Mouse (Mus musculus) left cerebral cortex, adult 6 months (tissue): ENCODE data around the gene Lgals7. TPM values are rescaled to one million over a fixed set of nuclear protein-coding genes. Genes with fewer than 3 reads are reported as not detected.

Experiments used
- long read RNA-seq, 2 experiments: library from polyadenylated mRNA; unstranded; transcript quantifications; one replicate each; pipeline ENCODE4 v2.0.0; 2019 to 2020
- polyA plus RNA-seq: library from polyadenylated mRNA; unstranded; fragments of <200 nt; fragmentation: Nextera tagmentation; gene quantifications from 2 replicates; pipeline ENCODE4 v1.2.3, GENCODE M21; 2021

Gene Lgals7
- 0.42 TPM in 1 of 2 replicates, not detected in the other for polyA plus RNA-seq
- long read RNA-seq, experiment 1: 0 reads
- long read RNA-seq, experiment 2, partial matches to known transcripts: 0 of 1 reads
- long read RNA-seq, experiment 2, other reads (novel, unspliced or antisense): 0 of 1 reads

DNA sequence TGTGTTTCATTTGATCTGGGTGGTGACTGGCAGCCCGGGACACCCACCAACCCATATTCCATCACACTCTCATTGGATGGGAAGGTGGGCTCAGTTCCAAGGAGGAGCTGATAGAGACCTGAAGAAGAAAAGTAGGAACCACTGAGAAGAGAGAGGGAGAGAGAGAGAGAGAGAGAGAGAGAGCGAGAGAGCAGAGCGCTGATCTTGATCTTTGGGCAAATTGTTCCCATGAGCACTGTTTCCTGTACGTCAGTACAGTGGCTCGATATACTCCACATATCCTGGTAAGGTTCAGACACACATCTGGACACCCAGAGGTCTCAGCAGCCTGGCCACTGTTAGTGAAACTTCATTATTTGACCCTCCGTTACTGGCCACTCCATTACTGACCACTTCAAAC lies at the start of gene Lgals7:
TSS of gene Lgals7 (plus strand) at position 314 of the 400 bp plus-strand sequence.

DNA sequence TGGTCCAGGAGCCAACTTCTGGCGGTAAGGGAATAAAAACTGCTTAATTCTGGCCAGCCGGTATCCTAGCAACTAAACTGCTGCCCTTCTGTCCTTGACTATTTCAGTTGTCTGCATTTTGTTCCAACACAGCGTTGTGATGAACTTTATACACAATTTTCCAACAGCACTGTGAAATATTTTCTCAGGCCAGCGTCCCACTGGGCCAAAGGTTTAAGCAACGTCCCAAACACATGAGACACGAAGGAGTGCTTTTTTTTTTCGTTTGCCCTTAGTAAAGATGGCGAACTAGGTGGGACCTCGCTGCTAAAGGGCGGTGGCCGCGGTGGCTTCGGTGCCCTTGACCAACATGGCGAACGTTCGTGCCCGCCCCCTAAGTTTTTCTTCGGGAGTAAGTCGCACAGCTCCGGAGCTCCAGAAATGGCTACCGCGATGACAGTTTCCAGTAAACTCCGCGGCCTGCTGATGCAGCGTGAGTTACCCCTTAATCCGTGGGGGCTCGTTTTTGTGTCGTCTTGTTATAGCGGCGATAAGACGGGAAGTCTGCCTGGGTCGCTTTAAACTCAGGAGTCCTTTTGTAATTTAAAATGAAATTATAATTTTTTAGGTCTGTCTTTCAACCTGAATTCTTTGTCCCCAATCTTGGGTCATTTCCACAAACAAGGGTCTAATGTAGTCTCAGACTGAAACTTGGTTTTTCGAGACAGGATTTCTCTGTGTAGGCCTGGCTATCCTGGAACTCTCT lies 38.5 kb upstream of the Lgals7 start, which contains the start of gene Ech1:
TSS of gene Ech1 (plus strand) at position 277 of the 745 bp plus-strand sequence.

DNA sequence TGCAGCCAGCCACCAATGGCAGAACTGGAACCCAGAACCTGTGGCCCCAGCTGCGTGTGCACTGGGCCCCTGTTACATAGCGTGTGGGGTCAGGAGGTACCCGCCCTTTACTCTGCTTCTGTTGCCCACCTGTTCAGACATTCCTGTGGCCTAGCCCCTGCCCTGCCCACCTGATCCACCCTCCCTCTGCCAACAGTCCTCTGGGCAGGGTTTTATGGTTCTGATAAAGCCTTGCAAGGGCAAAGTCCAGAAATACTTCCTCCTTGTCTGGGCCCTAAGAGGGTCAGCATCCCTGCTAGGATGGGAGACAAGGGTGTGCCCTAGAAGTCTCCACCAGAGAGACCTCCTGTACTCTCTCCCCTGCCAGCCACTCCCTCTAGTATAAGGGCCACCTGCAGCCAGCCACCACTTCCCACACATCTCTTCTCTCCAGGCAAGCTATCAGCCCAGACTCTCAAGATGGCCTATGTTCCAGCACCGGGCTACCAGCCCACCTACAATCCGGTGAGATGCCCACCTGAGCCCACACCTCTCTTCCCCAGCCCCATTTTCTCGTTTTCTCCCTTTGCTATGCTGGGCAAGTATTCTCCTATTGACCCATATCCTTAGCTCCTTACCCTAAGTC lies 29.8 kb upstream of the Lgals7 start, which contains the start of gene Lgals4:
TSS of gene Lgals4 (plus strand) at position 132 of the 625 bp plus-strand sequence.

DNA sequence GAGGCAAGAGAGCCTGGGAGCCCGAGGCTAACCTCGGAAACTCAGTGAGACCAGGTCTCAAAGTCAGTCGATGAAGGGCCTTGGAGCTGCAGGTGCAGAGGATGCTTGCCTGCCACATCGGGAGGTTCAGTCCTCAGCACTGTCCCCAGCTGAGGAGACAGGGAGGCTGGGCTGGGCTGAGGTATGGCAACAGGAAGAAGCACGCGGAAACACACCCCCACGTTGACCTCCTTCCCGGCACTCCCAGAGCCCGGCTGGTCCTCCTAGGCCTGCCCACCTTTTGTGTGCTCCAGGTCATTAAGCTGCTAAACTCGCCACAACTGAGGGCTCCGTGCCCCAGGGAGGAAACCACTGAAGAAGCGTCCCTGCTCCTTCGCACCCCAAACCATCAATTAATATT lies 17.5 kb downstream of the Lgals7 start, which contains the start of gene Capn12:
TSS of gene Capn12 (plus strand) at position 224 of the 400 bp plus-strand sequence.

Other genes starting within 250 kb of the Lgals7 start
- gene Acp7, start 232.5 kb upstream of the Lgals7 start, polyA plus RNA-seq: 0.59 and 0.70 TPM in 2 replicates
- 14.4 and 14.5 TPM in 2 replicates for gene Fbxo27, start 171.0 kb upstream of the Lgals7 start, polyA plus RNA-seq
- 2.5 and 4.3 TPM in 2 replicates for gene Fbxo17, start 147.0 kb upstream of the Lgals7 start, polyA plus RNA-seq
- gene Mrps12, start 122.0 kb upstream of the Lgals7 start, polyA plus RNA-seq: 233 and 280 TPM in 2 replicates
- 11.2 and 15.1 TPM in 2 replicates for gene Sars2, start 121.9 kb upstream of the Lgals7 start, polyA plus RNA-seq
- 1.3 and 1.8 TPM in 2 replicates for gene Ccer2, start 107.7 kb upstream of the Lgals7 start, polyA plus RNA-seq
- 147 and 180 TPM in 2 replicates for gene Sirt2, start 97.1 kb upstream of the Lgals7 start, polyA plus RNA-seq
- 68.6 and 74.6 TPM in 2 replicates for gene Nfkbib, start 96.3 kb upstream of the Lgals7 start, polyA plus RNA-seq
- gene Rinl, start 74.9 kb upstream of the Lgals7 start, polyA plus RNA-seq: 3.7 and 3.9 TPM in 2 replicates
- 95.1 and 110 TPM in 2 replicates for gene Hnrnpl, start 55.3 kb upstream of the Lgals7 start, polyA plus RNA-seq
- gene Ech1, start 38.6 kb upstream of the Lgals7 start, polyA plus RNA-seq: 125 and 135 TPM in 2 replicates
- 0.47 and 0.90 TPM in 2 replicates for gene Lgals4, start 30.0 kb upstream of the Lgals7 start, polyA plus RNA-seq
- 0.60 and 0.75 TPM in 2 replicates for gene Capn12, start 17.6 kb downstream of the Lgals7 start, polyA plus RNA-seq
- gene Actn4, start 98.5 kb downstream of the Lgals7 start, polyA plus RNA-seq: 107 and 111 TPM in 2 replicates
- gene Eif3k, start 118.0 kb downstream of the Lgals7 start, polyA plus RNA-seq: 507 and 624 TPM in 2 replicates
- 0.71 and 0.85 TPM in 2 replicates for gene Map4k1, start 118.2 kb downstream of the Lgals7 start, polyA plus RNA-seq